Mouse (Mus musculus) MEL (cell line): ENCODE results near the gene Slc2a13. TPM values are rescaled to one million over a fixed set of nuclear protein-coding genes. Genes with fewer than 3 reads are reported as not detected.

Experiments
- DNase-seq: peaks from one replicate; pipeline ENCODE4 v3.0.0; 2011; ENCODE audit warnings: low read depth, low spot score
- H3K27ac ChIP-seq: 2 replicates; pipeline ENCODE4 v1.5.1; 2012; ENCODE audit warnings: low read depth, mild to moderate bottlenecking, control low read depth, low read length, moderate library complexity; ENCODE audit not compliant: control insufficient read depth
- H3K27me3 ChIP-seq, 2 experiments: fragments of 150-350 bp in 1 of 2; sonication (generic) in 1 of 2; 2 replicates each; pipeline ENCODE4 v1.6.1; 2012; ENCODE audit warnings: low read length in 2 of 2, mild to moderate bottlenecking in 2 of 2, improper control_type of control experiment in 1 of 2, moderate library complexity in 1 of 2; ENCODE audit not compliant: insufficient read depth in 2 of 2, control insufficient read depth in 1 of 2
- H3K36me3 ChIP-seq, 2 experiments: 2 replicates each; pipeline ENCODE4 v1.6.1; 2012 to 2014; ENCODE audit warnings: low read length in 2 of 2, improper control_type of control experiment in 1 of 2, inconsistent platforms in 1 of 2, mild to moderate bottlenecking in 1 of 2; ENCODE audit not compliant: insufficient read depth in 2 of 2, control insufficient read depth in 1 of 2
- H3K4me1 ChIP-seq, 2 experiments: fragments of 150-350 bp in 1 of 2; sonication (generic) in 1 of 2; 2 replicates each; pipeline ENCODE4 v1.6.1; 2012; ENCODE audit warnings: low read length in 2 of 2, improper control_type of control experiment in 1 of 2, mild to moderate bottlenecking in 1 of 2; ENCODE audit not compliant: insufficient read depth in 2 of 2, control insufficient read depth in 1 of 2
- H3K4me3 ChIP-seq, 2 experiments: fragments of 150-350 bp in 1 of 2; sonication (generic) in 1 of 2; 2 replicates each; pipeline ENCODE4 v1.5.1; 2012; ENCODE audit warnings: low read depth in 2 of 2, low read length in 2 of 2, mild to moderate bottlenecking in 2 of 2, moderate library complexity in 2 of 2, control low read depth in 1 of 2, improper control_type of control experiment in 1 of 2; ENCODE audit not compliant: control insufficient read depth in 1 of 2, insufficient read depth in 1 of 2
- H3K79me2 ChIP-seq: 2 replicates; pipeline ENCODE4 v1.6.1; 2012; ENCODE audit warnings: mild to moderate bottlenecking, low read length, moderate library complexity; ENCODE audit not compliant: control insufficient read depth, poor library complexity, insufficient read depth
- H3K9ac ChIP-seq: 2 replicates; pipeline ENCODE4 v1.6.1; 2012; ENCODE audit warnings: low read depth, mild to moderate bottlenecking, control low read depth, low read length, moderate library complexity; ENCODE audit not compliant: control insufficient read depth, poor library complexity, severe bottlenecking
- H3K9me3 ChIP-seq: fragments of 150-350 bp; sonication (generic); replicated peaks from 2 replicates; pipeline ENCODE4 v1.6.1; 2012; ENCODE audit warnings: mild to moderate bottlenecking, low read length, improper control_type of control experiment, moderate library complexity; ENCODE audit not compliant: insufficient read depth
- BHLHE40 ChIP-seq: IDR thresholded peaks from 2 replicates; pipeline ENCODE4 v1.6.1; 2012; ENCODE audit warnings: low read depth, mild to moderate bottlenecking, inconsistent platforms, low read length, improper control_type of control experiment, borderline replicate concordance
- CHD2 ChIP-seq: IDR thresholded peaks from 2 replicates; pipeline ENCODE4 v1.6.1; 2011; ENCODE audit warnings: low read length, improper control_type of control experiment
- ELF1 ChIP-seq: IDR thresholded peaks from 2 replicates; pipeline ENCODE4 v1.6.1; 2014; ENCODE audit warnings: low read depth, mild to moderate bottlenecking, inconsistent platforms, low read length, improper control_type of control experiment, moderate library complexity
- ETS1 ChIP-seq: IDR thresholded peaks from 2 replicates; pipeline ENCODE4 v1.6.1; 2012; ENCODE audit warnings: low read depth, mild to moderate bottlenecking, inconsistent platforms, low read length, improper control_type of control experiment, moderate library complexity
- GATA1 ChIP-seq: IDR thresholded peaks from 2 replicates; pipeline ENCODE4 v1.6.1; 2011; ENCODE audit warnings: low read depth, low read length, improper control_type of control experiment
- HCFC1 ChIP-seq: IDR thresholded peaks from 2 replicates; pipeline ENCODE4 v1.6.1; 2012; ENCODE audit warnings: low read depth, mild to moderate bottlenecking, inconsistent platforms, low read length, improper control_type of control experiment, moderate library complexity
- JUND ChIP-seq: IDR thresholded peaks from 2 replicates; pipeline ENCODE4 v1.6.1; 2011; ENCODE audit warnings: low read depth, mild to moderate bottlenecking, improper control_type of control experiment, low read length
- KAT2A ChIP-seq: conservative IDR thresholded peaks from 2 replicates; pipeline ENCODE4 v1.6.1; 2012; ENCODE audit warnings: low read depth, low read length, improper control_type of control experiment, inconsistent platforms
- MAFK ChIP-seq: IDR thresholded peaks from 2 replicates; pipeline ENCODE4 v1.6.1; 2011; ENCODE audit warnings: low read depth, mild to moderate bottlenecking, low read length, improper control_type of control experiment, borderline replicate concordance
- MAX ChIP-seq: IDR thresholded peaks from 2 replicates; pipeline ENCODE4 v1.6.1; 2011; ENCODE audit warnings: low read length, improper control_type of control experiment
- MEF2A ChIP-seq: IDR thresholded peaks from 2 replicates; pipeline ENCODE4 v1.6.1; 2014; ENCODE audit warnings: low read depth, mild to moderate bottlenecking, inconsistent platforms, low read length, improper control_type of control experiment; ENCODE audit not compliant: poor library complexity, insufficient replicate concordance, severe bottlenecking; ENCODE audit errors: extremely low read depth
- MYB ChIP-seq: IDR thresholded peaks from 2 replicates; pipeline ENCODE4 v1.6.1; 2011; ENCODE audit warnings: mild to moderate bottlenecking, low read depth, low read length, improper control_type of control experiment
- MYC ChIP-seq: IDR thresholded peaks from 2 replicates; pipeline ENCODE4 v1.6.1; 2011; ENCODE audit warnings: low read depth, mild to moderate bottlenecking, low read length, improper control_type of control experiment, moderate library complexity
- NRF1 ChIP-seq: IDR thresholded peaks from 2 replicates; pipeline ENCODE4 v1.6.1; 2014; ENCODE audit warnings: low read depth, mild to moderate bottlenecking, inconsistent platforms, low read length, improper control_type of control experiment, moderate library complexity; ENCODE audit not compliant: poor library complexity, insufficient read depth, severe bottlenecking
- POLR2A ChIP-seq, 2 experiments: IDR thresholded peaks; 2 replicates each; pipeline ENCODE4 v1.6.1; 2011 to 2012; ENCODE audit warnings: low read length in 2 of 2, mild to moderate bottlenecking in 2 of 2, control low read depth in 1 of 2, improper control_type of control experiment in 1 of 2, low read depth in 1 of 2, moderate library complexity in 1 of 2; ENCODE audit not compliant: control insufficient read depth in 1 of 2, insufficient read depth in 1 of 2, poor library complexity in 1 of 2
- POLR2AphosphoS2 ChIP-seq: IDR thresholded peaks from 2 replicates; pipeline ENCODE4 v1.6.1; 2011; ENCODE audit warnings: low read length, improper control_type of control experiment
- RAD21 ChIP-seq: IDR thresholded peaks from 2 replicates; pipeline ENCODE4 v1.6.1; 2011; ENCODE audit warnings: mild to moderate bottlenecking, low read depth, low read length, improper control_type of control experiment
- RCOR1 ChIP-seq: IDR thresholded peaks from 2 replicates; pipeline ENCODE4 v1.6.1; 2012; ENCODE audit warnings: low read depth, mild to moderate bottlenecking, inconsistent platforms, low read length, improper control_type of control experiment
- SIN3A ChIP-seq: IDR thresholded peaks from 2 replicates; pipeline ENCODE4 v1.6.1; 2012; ENCODE audit warnings: low read length, improper control_type of control experiment, inconsistent platforms
- TBP ChIP-seq: IDR thresholded peaks from 2 replicates; pipeline ENCODE4 v1.8.0; 2011; ENCODE audit warnings: low read depth, low read length, improper control_type of control experiment
- UBTF ChIP-seq: IDR thresholded peaks from 2 replicates; pipeline ENCODE4 v1.6.1; 2012; ENCODE audit warnings: low read depth, mild to moderate bottlenecking, inconsistent platforms, low read length, improper control_type of control experiment, moderate library complexity, borderline replicate concordance; ENCODE audit not compliant: insufficient read depth
- USF2 ChIP-seq, 2 experiments: IDR thresholded peaks; 2 replicates each; pipeline ENCODE4 v1.6.1; 2011 to 2012; ENCODE audit warnings: improper control_type of control experiment in 2 of 2, low read length in 2 of 2, borderline replicate concordance in 1 of 2, inconsistent platforms in 1 of 2, low read depth in 1 of 2, mild to moderate bottlenecking in 1 of 2; ENCODE audit not compliant: insufficient read depth in 1 of 2
- ZC3H11A ChIP-seq: IDR thresholded peaks from 2 replicates; pipeline ENCODE4 v1.6.1; 2012; ENCODE audit warnings: low read depth, mild to moderate bottlenecking, inconsistent platforms, low read length, improper control_type of control experiment
- ZNF384 ChIP-seq: IDR thresholded peaks from 2 replicates; pipeline ENCODE4 v1.6.1; 2012; ENCODE audit warnings: low read depth, mild to moderate bottlenecking, inconsistent platforms, low read length, improper control_type of control experiment
- polyA plus RNA-seq, 2 experiments: library from polyadenylated mRNA; stranded (reverse) in 1 of 2; unstranded in 1 of 2; fragments of >175 nt in 1 of 2; fragments of >200 nt in 1 of 2; gene quantifications; 2 replicates each; pipeline versions ENCODE4 v1.2.1 to v1.2.4; 2012; ENCODE audit warnings: low replicate concordance in 2 of 2, low read depth in 1 of 2; ENCODE audit not compliant: insufficient read length in 2 of 2, insufficient read depth in 1 of 2, missing spikeins in 1 of 2
- total RNA-seq: library from RNA; depleted of rRNA; stranded (reverse); fragments of 300-350 nt; gene quantifications from 2 replicates; pipeline ENCODE4 v1.2.3, GENCODE M21; 2012

The Slc2a13 gene
- total and polyA plus RNA-seq, 3 experiments = not detected

- DNase-seq = no peak
- H3K4me1 ChIP-seq = no peaks in the 10 kb centered on the region
- no peak overlapping the region for H3K4me3 ChIP-seq
- no peak overlapping the region for H3K9ac ChIP-seq
- H3K27ac ChIP-seq = no peak overlapping the region
- no peaks in the 10 kb centered on the region for H3K9me3 ChIP-seq
- no peaks in the 10 kb centered on the region for H3K36me3 ChIP-seq
- no peak for TF ChIP-seq RAD21
- TF ChIP-seq ZNF384 = no peak
- TF ChIP-seq MYC = no peak
- no peak for TF ChIP-seq SIN3A
- TF ChIP-seq CHD2 = no peak
- no peak for TF ChIP-seq NRF1
- no peak for TF ChIP-seq MYB
- no peak for TF ChIP-seq ZC3H11A
- no peak for TF ChIP-seq TBP
- TF ChIP-seq RCOR1 = no peak
- TF ChIP-seq POLR2AphosphoS2 = no peak
- H3K27me3 ChIP-seq = no peaks in the 10 kb centered on the region
- H3K79me2 ChIP-seq = no peaks in the 10 kb centered on the region
Observed at GRCm38 (mm10) chr15:91250815-91251214, 322.2 kb downstream of the Slc2a13 start.

GRCm38 (mm10) chr15:91240683-91241335, 332.3 kb downstream of the Slc2a13 start:
- H3K36me3 ChIP-seq = no peaks in the 10 kb centered on the region
- no peak overlapping the region for H3K4me3 ChIP-seq
- no peaks in the 10 kb centered on the region for H3K4me1 ChIP-seq
- no peak overlapping the region for H3K9ac ChIP-seq
- DNase-seq = no peak
- no peaks in the 10 kb centered on the region for H3K9me3 ChIP-seq
- H3K79me2 ChIP-seq = no peaks in the 10 kb centered on the region
- H3K27me3 ChIP-seq = no peaks in the 10 kb centered on the region
- TF ChIP-seq SIN3A (no peak), MAX (no peak), KAT2A (no peak), ETS1 (no peak), RAD21 (no peak), NRF1 (no peak), HCFC1 (no peak), GATA1 (no peak), BHLHE40 (no peak), USF2 (IDR thresholded peaks at IDR 0.05; ENCODE audit: borderline replicate concordance in 1 of 2, insufficient read depth in 1 of 2, low read depth in 1 of 2, low read length in 2 of 2) (no peak), ELF1 (no peak), RCOR1 (no peak), UBTF (no peak), JUND (no peak), POLR2A (IDR thresholded peaks at IDR 0.05; ENCODE audit: control insufficient read depth in 1 of 2, insufficient read depth in 1 of 2, low read depth in 1 of 2, low read length in 2 of 2, poor library complexity in 1 of 2) (no peak), MEF2A (no peak), MAFK (no peak)
- no peak overlapping the region for H3K27ac ChIP-seq
